Mouse (Mus musculus) thymus, postnatal 10 days (tissue): Measurements from ENCODE around the gene Dnajc1.

Source experiments
- DNase-seq, 2 experiments: peaks; one replicate each; pipeline ENCODE4 v3.0.0; 2021; ENCODE audit warnings: low spot score in 2 of 2

The Dnajc1 gene

DNA sequence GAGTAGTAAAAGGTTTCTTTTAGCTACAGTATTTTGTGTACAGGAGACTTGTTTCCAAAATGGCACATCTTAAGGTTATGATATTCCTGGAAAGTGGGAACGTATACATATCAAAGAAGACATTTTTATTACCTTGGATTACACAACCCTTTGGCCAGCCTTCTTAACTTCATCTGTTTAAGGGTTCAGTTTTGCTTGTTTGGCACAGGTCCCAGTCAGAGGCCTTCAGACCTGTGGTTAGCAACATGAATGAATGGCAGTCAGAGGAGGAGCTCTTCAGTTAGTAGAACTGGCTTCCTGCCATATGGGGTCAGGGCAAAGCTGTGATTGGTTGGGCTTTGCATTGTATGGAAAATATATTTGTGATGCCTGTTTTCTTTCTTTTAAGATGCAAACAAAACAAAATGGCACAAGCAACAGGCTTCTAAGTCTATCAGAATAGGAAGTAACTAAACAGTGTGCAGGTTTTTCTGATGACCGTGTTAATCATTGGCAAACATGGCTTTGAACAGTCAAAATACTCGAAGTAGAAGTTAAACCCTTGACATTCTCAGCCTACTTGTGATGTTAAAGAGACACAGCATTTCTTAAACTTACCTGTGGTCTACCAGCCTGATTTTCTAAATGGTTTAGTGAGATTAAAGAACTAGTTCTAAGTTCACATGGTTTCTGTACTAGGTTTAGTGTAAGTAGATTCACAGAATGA, 196.8 kb downstream of the Dnajc1 start:
- no peak for DNase-seq

DNA sequence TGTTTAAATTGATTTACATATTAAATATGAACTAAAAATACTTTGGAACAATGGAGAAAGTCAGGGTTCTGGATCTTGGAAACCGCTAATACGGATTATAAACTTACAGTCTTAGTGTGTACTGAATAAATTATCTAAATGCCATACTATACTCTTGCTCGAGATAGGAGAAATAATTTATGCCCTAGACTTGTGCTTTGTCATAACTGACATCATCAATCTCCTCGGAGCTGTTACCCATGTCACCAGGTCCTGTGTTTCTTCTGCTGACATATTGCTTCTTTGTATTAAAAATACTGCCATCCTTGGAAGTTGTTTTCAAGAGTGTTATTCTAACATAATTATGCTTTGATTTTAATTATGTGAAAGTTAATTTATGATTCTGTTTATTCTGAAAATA, 197.3 kb downstream of the Dnajc1 start:
- no peak for DNase-seq

DNA sequence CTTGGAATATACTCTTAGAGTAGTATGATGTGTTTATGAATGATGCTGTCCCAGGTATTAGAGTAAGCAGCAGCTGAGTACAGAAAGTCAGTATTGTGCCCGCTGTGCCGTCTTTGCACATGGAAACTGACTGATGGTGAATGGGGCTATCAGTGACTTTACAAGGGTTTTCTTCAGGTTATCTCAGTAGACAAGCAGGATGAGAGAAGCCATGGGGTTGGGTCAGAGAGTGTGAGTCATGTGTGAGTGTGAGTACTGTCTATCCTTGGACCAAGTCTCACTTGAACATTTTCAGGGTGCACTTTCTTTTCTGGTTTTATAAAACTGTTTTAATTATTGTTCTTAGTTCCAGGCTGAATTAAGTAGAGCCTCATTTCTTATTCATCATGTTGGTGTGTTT, 204.3 kb downstream of the Dnajc1 start:
- no peak for DNase-seq

- no peak for DNase-seq
Observed at GRCm38 (mm10) chr2:18183079-18183478, 209.6 kb downstream of the Dnajc1 start.

DNA sequence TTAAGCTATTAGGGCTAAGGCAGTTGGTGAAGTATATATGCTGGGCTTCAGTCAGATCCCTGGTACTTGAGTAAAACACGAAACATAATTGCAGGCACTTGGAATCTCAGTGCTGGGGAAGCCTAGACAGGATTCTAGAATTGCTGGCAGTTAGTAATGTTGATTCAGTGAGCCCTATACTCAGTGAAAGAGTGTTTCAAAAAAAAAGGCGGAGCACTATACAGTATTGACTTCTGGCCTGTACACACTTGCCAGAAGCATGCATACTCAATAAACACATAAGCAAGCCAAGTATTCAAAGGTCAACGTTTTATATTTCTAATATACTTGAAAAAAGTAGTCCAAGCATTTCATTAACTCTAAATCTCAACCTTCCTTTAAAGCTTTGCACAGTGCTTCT, 211.0 kb downstream of the Dnajc1 start:
- no peak for DNase-seq

GRCm38 (mm10) chr2:18180323-18180722, 212.3 kb downstream of the Dnajc1 start:
- DNase-seq: no peak

DNA sequence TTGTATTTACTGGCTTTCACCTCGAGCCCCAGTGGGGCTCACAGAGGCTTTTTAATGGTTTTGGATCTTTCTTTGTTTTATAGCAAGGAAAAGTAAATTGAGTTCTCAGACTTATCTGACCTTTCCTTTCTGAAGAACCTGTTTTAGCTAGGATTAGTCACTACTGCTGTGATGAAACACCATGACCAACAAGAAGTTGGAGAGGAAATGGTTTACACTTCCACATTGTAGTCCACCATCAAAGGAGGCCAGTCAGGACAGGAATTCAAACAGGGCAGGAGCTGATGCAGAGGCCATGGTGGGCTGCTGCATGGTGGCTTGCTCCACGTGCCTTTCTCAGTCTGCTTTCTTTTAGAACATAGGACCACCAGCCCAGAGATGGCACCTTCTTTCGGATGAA, 216.4 kb downstream of the Dnajc1 start:
- no peak for DNase-seq

- no peak for DNase-seq
Observed at GRCm38 (mm10) chr2:18175234-18175633, 217.4 kb downstream of the Dnajc1 start.

GRCm38 (mm10) chr2:18169174-18169948, 223.3 kb downstream of the Dnajc1 start:
- DNase-seq: no peak

- no peak for DNase-seq
Observed at GRCm38 (mm10) chr2:18165511-18165910, 227.1 kb downstream of the Dnajc1 start.

- DNase-seq: no peak
Observed at GRCm38 (mm10) chr2:18160992-18161391, 231.6 kb downstream of the Dnajc1 start.

DNA sequence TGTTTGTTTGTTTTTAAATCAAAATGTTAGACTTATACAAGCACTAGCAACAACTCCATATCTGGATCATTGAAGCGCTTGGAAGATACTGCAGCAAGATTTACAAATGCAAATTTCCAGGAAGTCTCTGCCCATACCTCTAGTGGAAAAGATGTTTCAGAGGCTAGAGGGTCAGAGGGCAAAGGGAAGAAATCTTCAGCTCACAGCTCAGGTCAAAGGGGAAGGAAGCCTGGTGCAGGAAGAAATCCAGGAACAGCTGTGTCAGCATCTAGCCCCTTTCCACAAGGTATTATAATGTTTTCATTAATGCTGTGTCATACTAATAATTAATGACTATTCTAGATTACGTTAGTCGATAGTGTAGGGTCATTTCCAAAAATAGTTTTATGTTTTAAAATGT, 233.2 kb downstream of the Dnajc1 start:
- DNase-seq: no peak

- DNase-seq: no peak
Observed at GRCm38 (mm10) chr2:18156131-18156530, 236.5 kb downstream of the Dnajc1 start.
